Mouse (Mus musculus): ENCODE data around the gene Ptprd.
A peak's percentile ranks its signal among the peaks of the same experiment; 100 is the strongest.
"Not testable (repeated sequence)": the region's sequence is repeated elsewhere in the genome, so short reads cannot be mapped to it uniquely, and the experiment has no call there.

The Ptprd gene

DNA sequence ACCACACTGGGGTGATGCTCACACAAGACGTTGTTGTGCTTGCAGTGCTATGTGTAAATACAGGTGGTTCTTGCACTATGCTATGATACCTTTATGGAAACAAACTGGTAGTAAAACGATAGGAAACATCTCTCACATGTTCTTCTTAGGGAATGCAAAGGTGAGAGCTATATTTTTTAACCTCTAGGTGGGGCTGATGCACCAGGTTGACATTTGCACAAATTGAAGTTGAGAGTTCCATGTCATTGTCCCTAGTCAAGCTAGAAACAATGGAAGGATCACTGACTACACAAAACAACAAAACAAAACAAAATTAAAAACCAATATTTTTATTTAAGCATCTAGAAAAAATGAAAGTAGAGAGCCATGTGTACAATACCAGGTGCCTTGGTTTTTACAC, 250.1 kb downstream of the Ptprd start:
- DNase-seq (ENCODE audit: low read depth, low spot score): peak; percentile 28

DNA sequence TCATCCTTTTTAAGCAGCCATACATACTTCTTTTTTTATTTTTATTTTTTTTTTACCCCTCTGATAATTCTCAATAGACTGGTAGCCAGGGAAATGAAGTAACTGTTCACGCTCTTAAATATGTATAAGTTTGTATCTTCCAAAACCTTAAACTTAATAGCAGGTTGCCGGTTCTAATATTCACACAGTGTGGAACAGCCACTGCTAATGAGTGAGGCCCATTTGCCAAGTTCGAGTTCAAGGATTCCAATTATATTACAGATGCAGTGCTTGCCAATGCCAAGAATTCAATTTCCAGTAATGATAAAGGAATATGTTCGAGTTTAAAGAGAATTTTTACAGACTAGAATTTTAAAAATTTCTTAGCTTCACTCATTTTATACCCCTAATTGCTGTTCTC, 322.3 kb downstream of the Ptprd start:
- no peak for DNase-seq (ENCODE audit: low read depth, low spot score)

DNA sequence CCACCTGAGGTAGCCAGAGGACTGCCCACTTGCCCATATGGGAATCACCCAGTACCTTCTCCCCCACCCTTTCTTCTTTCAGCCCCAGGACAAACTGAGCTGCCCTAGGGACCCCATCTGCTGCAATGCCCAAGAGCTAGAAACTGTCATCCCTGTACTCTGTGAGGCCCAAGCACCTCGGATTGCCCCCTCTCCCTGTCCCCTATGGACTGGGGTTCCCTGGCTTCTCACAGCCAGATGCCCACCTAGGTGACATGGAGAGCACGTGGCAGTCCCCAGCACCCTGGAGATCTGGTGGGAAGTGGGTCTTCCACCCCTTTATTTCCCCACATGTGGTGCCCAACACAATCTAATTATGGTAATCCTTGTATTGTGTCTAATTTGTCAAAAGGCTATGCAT, 331.5 kb downstream of the Ptprd start:
- DNase-seq (ENCODE audit: low read depth, low spot score): no peak

DNA sequence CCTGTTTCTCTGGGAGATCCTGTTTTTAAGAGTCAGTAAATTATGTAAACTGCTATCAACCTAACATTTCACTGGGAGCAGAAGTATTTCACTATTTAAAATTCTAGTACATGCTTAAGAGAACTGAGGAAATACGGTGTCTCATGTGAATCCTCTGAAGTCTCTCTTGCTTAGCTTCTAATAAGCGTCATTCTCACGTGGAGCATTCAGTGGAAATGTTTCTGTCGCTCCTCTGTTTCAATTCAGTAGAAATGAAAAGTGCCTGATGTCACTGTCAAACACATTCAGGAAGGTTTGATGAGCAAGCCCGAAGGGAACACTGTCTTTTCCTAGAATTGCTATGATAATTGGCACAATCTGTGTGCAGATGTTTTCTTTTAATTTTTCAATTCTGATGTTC, 350.5 kb downstream of the Ptprd start:
- DNase-seq (ENCODE audit: low read depth, low spot score): no peak

DNA sequence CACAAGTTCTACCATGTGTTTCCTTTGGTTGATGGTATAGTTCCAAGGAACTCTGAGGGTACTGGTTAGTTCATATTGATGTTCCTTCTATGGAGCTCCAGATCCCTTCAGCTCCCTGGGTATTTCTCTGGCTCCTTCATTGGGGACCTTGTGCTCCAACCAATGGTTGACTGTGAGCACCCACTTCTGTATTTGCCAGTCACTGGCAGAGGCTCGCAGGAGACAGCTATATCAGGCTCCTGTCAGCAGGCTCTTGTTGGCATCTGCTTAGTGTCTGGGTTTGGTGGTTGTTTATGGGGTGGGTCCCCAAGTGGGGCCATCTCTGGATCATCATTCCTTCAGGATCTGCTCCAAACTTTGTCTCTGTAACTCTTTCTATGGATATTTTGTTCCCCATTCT, 414.4 kb downstream of the Ptprd start:
- not testable (repeated sequence) for DNase-seq (ENCODE audit: low read depth, low spot score)

DNA sequence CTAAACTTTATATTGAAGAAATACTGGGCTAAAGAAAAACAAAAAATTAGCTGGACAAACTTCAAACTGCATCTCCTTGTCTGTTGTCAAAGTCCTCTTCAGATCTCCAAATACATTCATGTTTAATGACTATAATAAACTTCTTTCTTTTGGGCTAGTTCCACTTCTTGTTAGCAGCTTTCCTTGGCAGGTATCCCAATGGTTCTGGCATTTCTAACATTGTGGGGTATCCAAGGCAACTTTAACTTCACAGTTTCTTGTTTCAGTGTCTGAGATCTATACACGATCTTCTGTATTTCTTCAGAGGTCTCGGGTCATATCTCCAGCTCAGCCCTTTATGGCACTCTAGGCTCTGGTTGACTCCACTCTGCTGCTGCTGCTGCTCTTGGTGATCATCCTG, 434.5 kb downstream of the Ptprd start:
- no peak for DNase-seq (ENCODE audit: low read depth, low spot score)

DNA sequence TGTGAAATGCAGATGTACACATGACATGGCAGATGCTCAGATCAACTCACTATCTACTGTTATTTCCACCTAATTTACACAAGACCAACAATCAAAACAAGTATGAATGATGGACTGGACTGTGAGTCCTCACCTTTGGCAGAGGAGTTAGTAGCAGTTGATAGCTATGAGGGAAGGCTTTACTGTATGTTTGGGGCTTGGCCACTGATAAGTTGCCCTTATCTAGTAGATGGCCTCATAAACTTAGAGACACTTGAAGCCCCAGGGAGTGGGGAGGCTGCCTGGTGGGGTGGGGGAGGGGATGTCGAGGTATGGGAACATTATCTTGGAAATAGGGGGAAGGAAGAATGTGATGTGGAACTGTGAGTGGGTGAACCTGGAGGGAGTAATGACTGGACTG, 448.0 kb downstream of the Ptprd start:
- no peak for DNase-seq (ENCODE audit: low read depth, low spot score)

DNA sequence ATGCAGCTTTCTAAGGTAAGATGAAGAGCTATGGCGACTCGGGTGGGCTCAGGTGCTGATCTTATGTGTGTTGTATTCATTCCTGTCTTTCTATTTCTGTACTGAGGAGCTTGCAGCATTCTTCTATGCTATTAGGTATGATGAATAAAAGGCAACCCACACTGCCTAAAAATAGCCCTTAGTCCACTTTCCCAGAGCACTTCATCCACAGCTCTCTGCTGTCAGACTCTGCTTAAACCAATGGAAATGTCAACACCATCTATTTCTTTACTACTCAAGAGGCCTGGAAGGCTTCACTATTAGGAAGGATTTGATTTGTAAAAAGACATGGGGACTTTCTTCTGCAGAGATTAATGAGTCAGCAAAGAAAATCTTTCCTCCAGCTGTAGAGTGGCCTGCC, 468.4 kb downstream of the Ptprd start:
- DNase-seq (ENCODE audit: low read depth, low spot score): no peak

DNA sequence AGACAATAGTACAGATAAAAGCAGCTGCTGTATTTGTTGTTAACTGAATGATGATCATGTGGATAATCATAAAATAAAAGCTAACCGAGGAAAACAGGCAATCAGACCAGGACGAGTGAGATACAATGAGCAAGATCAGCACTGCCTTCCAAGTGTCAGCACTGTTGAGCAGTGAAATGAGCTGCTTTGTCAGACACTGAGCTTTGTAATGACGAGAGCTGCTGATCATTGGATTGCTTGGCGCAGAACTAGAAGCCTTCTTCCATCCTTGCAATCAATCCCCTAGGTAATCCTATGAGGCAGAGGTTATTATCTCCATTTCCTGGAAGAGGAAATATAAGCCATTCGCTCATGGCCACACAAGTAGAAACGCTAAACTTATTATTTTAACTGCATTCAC, 489.9 kb downstream of the Ptprd start:
- no peak for DNase-seq (ENCODE audit: low read depth, low spot score)

DNA sequence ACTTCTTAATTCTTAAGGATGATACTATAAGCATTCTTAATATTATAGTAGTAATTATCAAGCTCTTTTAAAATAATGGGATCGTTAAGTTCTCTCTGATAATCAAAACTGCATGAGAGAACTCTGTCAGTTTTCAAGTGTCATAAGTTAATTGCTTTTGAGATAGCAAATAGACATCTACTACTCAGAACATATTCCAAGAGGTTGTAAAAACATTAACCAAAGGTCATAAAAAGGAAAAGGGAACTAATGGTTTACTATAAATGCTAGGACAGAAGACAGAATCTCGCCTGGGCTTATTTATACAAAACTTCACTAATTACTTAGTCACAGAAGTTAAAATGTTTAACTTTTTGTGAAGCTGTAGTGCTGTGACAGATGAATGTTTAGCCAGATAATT, 494.0 kb downstream of the Ptprd start:
- DNase-seq (ENCODE audit: low read depth, low spot score): no peak

DNA sequence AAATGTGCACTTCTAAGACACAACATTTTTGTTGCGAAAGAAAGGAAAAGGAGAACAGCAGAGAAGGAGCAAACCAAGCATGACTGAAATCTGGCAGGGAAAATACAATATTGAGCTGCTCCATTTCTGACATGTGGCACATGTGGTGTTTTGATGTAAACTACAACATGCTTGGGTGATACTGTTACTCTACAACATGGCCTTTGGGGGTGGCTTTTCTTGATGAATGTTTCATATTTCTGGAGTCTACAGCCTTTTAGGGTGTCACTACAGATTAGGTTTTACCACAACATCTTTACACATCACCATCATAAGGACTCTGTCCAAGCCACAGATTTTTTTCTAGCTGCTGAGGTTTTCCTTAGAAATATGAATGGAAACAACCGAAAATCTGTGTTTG, 501.5 kb downstream of the Ptprd start:
- no peak for DNase-seq (ENCODE audit: low read depth, low spot score)

DNA sequence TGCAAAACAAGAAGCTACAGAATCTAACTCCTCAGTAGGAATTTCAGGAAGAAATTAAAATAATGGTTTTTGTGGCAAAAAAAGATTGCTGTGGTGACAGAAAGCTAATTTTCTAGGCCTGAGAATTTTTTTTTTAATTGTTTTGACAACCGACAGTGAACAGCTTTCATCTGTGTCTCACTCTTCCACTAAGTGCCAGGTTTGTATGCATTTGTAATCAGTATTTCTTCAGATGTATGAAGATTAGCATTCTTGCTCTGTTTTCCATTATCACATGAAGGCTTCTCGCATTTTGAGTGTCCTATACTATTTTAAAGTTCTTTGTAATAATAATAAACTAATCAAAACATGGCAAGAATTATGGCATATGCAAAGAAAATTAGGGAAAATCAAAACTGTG, 513.5 kb downstream of the Ptprd start:
- DNase-seq (ENCODE audit: low read depth, low spot score): no peak

DNA sequence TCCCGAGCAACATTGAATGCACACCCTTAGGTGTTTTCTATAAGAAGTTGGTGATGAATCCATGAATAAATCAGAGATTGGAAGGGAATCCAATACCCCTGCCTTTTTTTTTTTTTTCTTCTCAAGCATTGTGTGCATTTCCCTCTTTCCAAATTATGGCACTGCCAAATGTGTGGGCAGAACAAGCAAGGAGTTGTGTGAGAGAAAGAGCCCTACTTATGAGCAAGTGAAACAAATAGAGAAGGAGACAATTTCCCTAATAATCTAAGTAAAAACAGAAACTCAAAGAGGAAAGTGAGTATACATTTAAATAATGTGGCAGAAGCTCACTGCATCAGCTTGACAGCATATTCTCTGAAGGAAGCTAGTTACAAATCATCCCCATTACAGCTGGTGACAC, 536.0 kb downstream of the Ptprd start:
- DNase-seq (ENCODE audit: low read depth, low spot score): no peak

DNA sequence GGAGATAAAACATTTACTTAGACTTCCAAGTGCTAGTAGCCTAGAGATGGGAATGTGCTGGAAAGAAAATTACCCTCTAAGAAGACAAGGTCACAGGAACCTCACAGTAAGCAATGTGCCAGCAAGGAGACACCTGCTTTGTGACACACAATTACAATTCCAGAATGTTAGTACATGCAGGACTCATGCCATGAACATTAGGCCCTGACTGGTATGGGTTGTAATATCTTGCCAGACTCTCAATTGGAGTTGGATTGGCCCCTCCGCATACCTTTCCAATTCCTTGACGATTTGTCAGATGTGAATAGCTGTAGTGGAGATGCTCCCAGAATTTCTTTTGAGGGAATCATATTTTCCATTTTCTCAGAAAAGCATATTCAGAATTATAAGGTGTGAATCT, 547.0 kb downstream of the Ptprd start:
- no peak for DNase-seq (ENCODE audit: low read depth, low spot score)

DNA sequence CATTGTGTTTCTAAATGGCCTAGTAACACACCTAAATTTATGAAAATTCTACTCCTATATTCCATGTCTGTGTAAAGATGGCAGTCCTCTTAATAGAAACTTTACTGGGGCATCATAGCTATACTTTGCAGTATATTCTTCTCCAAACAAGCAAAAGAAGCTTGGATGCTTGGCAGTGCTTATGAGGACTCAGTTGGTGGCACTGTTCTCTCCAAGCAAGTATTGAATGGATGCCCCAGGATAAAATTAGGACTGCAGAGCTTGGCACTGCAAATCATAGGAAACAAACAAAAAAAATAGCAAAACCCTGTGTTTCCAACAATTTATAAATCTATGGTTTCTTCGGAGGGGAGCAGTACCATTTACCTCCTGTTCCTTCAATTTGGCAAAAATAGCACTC, 549.5 kb downstream of the Ptprd start:
- DNase-seq (ENCODE audit: low read depth, low spot score): no peak

DNA sequence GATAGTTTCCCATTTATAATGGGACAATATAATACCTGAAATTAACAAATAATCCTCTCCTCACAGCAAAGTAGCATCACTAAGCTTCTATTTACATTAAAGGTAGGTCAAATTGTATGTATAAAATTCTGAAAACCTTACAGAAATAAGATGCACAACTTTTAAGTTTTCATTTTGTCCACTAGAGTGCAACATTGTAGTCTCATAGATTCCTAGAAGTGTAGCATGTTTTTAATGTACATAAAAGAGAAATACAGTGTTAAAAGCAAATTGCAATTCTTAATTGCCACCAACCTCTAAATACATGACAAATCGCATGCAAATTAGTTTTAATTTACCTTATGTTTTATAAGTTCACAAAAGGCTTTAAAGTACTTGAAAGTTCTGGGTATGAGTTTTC, 556.1 kb downstream of the Ptprd start:
- DNase-seq (ENCODE audit: low read depth, low spot score): no peak

DNA sequence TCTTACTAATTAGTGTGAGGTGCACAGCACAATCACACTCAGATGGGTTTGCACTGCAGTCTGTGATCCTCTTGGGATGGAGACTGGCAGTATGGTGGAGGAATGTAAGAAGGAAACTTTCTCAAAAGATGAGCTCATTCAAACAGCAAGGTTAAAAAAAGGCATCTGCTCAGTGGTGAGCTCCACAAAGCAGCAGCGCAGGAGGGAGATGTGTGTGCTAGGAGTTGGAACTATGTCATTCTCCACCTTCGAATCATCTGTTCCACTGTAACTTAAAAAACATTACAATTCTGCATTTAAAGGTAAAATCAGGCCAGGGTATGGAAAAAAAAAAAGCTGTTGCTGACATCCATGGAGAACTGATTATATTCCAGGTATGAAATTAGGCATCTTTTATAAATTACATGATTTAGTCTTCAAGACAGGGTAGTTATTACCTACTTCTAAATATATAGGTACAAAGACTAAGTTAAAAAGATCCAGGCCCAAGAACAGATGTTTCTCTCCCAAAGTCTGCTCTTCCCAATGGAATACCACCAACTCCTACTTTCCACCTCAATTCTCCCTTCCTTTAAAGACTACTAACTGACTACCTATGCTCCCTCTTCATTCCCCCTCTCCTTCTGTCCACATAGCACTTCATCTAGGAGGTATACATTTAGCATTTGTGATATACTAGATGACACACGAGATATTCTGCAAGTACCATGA, 562.0 kb downstream of the Ptprd start:
- DNase-seq (ENCODE audit: low read depth, low spot score): no peak

DNA sequence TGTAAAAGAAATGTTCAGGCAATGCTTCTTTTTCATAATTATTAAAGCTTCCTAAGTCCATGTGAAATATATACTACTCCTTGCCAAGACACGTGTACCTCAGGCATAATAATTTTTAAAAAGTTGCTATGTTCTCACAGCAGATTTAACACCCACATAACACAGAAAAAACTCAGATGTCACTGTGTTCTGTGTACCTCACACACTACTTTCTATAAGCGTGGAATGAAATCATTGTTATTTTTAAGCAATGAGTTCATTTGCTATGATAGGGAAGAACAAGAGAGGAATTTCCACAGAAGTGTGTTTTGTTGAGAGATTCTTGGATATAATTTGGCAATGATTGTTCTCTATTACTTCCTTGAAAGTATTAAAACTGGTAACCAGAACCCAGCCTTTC, 562.9 kb downstream of the Ptprd start:
- DNase-seq (ENCODE audit: low read depth, low spot score): no peak

DNA sequence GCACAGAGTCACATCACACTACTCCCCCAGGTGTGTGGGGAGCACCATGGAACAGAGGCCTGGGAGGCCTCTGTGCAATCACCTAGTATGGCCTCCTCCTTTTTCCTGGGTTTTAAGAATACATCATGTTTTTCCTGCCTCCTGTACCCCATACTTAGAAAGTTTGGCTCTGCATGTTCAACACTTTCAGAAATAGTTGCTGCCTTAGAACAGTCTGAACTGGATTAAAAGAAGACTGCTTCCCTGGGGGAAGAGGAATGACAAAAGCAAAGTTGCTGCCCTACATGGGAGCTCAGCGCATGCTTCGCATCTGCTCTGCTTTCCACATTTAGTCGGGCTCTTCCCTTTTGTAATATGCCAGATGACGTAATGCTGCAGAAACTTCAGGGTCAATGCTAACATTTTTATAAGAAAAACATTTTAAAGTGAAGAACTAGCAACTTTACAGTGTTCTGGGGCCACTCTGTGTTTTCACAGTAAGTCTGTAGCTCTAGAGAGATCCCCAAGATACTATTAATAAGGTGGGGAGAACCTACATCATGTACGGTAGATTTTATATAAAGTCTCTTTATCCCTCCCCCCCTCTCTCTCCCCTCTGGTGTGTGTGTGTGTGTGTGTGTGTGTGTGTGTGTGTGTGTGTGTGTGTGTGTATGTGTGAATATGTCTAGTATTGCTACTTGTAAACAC, 564.2 kb downstream of the Ptprd start:
- DNase-seq (ENCODE audit: low read depth, low spot score): no peak

DNA sequence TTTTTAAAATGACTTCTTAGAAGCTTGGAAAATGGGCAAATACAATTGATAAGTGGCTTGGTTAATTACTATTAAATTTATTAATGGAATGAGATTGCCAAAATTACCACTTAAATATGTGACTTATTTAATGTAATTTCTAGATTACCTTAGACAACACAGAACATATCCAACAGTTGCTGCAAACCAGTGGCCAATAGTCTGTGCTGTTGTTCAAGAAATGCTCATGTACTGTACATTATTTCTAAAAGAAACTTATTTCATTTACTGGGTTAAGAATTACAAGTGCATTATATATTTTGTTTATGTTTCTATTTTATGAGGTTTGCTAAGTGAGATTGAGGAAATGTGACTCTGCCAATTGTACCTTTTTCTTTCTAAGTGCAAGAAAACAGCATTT, 567.3 kb downstream of the Ptprd start:
- DNase-seq (ENCODE audit: low read depth, low spot score): no peak

DNA sequence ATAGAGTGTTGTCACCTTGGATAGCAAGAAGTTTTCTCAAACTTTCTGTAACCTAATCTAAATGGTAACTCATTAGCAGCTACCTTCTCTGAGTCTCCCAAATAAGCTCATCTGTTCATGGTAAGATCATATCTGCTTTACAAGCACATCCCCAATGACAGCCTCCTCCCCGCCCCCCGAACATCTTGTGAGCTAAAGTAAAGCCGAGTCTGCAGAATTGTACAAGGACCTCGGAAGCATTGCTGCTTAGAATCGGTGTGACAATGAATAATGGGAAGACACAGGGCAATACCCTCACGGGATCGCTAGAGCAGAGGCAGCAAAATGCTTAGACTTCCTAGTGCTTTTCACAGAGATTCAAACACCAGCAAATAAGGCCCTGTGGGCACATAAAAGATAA, 571.7 kb downstream of the Ptprd start:
- peak; percentile 2 for DNase-seq (ENCODE audit: low read depth, low spot score)

DNA sequence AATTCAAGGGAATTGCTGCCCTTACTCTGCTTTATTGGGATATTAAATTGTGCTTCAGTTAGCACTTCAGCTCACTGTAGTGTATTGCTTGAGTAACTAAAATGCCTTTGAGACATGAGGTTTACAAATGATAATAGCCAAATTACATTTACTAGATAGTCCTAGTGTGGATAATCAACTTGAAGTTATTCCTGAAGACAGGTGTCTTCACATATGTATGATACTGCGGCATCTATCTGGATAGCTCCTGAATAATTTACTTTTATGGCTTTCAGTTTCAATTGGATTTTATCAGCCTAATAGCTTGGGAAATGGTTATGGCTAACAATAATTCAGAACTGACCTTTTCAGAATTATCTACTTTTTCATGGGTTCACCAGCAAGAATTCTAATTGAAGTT, 598.6 kb downstream of the Ptprd start:
- DNase-seq (ENCODE audit: low read depth, low spot score): no peak

DNA sequence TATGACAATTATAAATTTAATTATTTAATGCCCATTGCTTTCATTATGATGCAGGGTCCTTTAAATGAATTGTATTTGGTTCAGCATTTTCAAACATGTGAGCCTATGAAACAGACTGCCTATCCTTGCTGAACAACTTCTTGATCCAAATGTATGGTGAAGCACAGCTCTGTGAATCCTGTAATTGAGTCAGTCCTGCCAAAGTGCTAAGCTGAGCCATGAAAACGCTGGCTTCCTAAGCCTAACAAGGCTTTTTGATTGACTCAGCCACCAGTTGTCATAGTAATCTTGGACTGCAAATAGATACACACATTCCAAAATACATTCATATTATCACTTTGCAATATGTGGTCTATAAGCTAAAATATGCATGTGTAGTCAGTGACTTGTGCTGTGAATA, 625.1 kb downstream of the Ptprd start:
- no peak for DNase-seq (ENCODE audit: low read depth, low spot score)

DNA sequence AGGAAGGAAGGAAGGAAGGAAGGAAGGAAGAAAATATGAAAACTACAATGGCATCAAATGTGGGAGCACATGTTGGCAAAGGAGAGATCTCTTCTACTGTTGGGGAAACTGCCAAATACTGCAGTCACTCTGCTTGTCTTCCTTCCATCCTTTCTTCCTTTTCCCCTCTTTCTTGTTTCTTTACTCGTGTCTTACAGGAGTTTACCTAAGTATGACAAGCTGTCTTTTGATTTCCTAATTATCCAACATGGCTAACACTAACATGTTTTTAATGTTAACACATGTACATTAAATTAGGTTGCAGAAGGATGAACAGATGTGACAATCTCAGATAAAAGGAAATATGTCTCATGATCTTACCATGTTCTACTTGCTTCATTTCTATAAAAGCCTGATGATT, 625.5 kb downstream of the Ptprd start:
- DNase-seq (ENCODE audit: low read depth, low spot score): no peak

All from mesoderm, embryonic 11.5 days (tissue).